Mouse (Mus musculus) heart, postnatal 36 days (tissue): ENCODE measurements around the gene H3f3b. TPM values are rescaled to one million over a fixed set of nuclear protein-coding genes. Genes with fewer than 3 reads are reported as not detected.

Source experiments
- DNase-seq, 2 experiments: peaks; one replicate each; pipeline ENCODE4 v3.0.0; 2021 to 2022
- intact Hi-C: fragments of 180-260 bp; cut with DNase I; formaldehyde crosslinking; loops from one replicate; pipeline ENCODE4 v1.15.1; 2025
- total RNA-seq, 2 experiments: library from RNA; stranded (reverse); gene quantifications; 2 replicates each; pipeline ENCODE4 v1.2.3; 2021

H3f3b gene
- total RNA-seq, 2 experiments from 2014 or later: 136 to 158 TPM

- DNase-seq: peak; percentile 83 to 84
- intact Hi-C loops: no loop called here
Measured at GRCm38 (mm10) chr11:116004840-116005700, 22.7 kb downstream of the H3f3b start.

- DNase-seq: no peak
- intact Hi-C loops: no loop called here
Measured at GRCm38 (mm10) chr11:116004186-116004823, 23.5 kb downstream of the H3f3b start.

DNA sequence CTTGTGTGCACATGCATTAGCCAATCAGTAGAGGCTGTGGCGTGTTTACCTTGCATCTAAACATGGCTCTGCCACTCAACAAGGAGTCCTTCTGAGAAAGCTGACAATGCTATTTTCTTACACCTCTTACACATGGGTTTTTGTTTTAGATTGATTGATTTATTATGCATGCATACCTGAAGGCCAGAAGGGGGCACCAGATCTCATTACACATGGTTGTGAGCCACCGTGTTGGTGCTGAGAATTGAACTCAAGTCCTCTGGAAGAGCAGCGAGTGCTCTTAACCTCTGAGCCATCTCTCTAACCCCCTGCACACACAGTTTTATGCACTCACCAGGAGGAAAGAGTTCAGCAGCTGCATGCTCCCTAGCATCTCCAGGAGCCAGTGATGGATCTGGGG lies 24.9 kb downstream of the H3f3b start:
- intact Hi-C loops: no loop called here
- DNase-seq: no peak

DNA sequence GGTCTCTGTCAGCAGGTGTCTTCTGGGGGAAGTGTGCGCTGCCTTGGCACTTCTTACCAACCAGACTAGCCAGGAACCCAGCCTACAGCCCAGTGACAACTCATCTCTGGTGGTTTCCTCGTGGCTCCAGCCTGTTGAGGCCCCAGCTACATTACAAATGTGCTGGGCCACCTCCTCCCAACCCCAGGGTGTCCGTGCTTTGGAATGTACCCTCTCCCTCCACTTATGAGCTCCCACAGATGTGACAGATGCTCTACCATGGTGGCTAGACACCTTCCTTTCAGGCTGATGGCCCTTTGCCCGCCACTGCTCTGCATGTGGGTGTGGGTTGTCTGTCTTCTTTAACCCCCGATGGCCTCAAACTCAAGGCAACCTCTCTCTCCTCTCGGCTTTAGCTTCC lies 26.0 kb downstream of the H3f3b start:
- DNase-seq: no peak
- intact Hi-C loops: no loop called here

- intact Hi-C loops: no loop called here
- no peak for DNase-seq
Measured at GRCm38 (mm10) chr11:116000607-116001006, 27.2 kb downstream of the H3f3b start.

DNA sequence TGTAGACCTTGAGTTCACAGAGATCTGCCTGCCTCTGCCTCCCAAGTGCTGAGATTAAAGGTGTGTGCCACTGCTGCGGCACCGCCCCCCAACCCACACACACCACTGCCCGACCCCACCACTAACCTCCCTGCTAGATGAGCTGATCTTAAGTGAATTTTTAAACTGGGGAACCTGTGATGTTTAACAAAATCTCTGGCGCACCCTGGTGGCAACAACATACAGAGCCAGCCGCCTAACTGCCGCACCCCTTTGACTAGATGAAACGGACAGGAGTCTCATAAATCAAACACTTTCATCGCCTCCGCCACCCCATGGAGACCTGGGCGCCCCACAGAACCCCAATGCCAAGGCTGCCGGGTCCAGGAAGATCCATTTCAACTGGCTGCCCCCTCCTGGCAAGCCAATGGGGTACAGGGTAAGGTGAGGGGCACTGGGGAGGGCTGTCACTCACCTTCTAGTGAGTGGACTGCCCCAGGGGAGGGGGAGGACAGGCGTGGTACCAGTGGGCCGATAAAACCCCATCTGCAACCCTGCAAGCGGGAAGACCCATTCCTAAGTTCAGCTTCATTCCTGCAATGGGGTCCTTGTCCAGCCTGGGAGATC lies 28.1 kb downstream of the H3f3b start:
- intact Hi-C loops: loop anchor here (1.0 kb wide), 1 partner anchor 60 kb away; no protein-coding TSS in a partner anchor
- DNase-seq: peak; percentile 69 to 82

- intact Hi-C loops: loop anchor here (1.0 kb wide), 1 partner anchor 60 kb away; no protein-coding TSS in a partner anchor
- DNase-seq: no peak
Measured at GRCm38 (mm10) chr11:115999027-115999426, 28.7 kb downstream of the H3f3b start.

DNA sequence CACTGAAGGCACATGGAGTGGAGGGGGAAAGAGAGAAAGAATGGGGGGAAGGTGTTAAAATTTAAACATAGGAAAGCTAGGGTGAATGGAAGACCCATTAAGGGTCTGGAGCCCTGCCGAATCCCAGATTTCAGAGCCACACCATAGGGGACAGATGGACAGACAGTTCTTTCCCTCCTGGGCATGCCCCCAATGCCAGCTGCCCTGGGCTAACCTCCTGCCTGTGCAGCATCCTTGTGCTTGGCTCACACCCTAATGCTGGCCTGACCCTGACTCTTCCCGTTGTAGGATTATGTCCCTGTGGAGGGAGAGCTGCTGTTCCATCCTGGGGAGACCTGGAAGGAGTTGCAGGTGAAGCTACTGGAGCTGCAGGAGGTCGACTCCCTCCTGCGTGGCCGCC lies 30.1 kb downstream of the H3f3b start:
- intact Hi-C loops: no loop called here
- DNase-seq: no peak

- intact Hi-C loops: no loop called here
- no peak for DNase-seq
Measured at GRCm38 (mm10) chr11:115997047-115997446, 30.7 kb downstream of the H3f3b start.

- no peak for DNase-seq
- intact Hi-C loops: no loop called here
Measured at GRCm38 (mm10) chr11:115995256-115995655, 32.5 kb downstream of the H3f3b start.

DNA sequence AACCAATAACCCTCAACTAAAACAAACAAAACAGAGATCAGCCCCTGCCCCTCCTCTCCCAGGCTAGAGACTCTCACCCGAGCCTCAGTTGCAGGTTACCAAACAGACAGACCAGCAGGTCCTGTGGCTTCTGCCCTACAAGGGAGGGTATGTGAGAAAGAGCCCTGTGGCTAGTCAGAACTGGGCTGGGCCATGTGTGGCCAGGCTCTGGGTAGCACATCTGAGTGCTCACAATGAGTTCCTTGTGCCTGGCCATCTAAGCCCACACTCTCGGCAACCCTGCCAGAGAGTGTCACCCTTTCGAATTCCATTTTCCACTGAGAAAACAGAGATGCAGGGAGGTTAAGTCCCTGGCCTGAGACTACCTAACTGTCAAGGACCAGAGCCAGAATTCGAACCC lies 35.7 kb downstream of the H3f3b start:
- no peak for DNase-seq
- intact Hi-C loops: no loop called here

DNA sequence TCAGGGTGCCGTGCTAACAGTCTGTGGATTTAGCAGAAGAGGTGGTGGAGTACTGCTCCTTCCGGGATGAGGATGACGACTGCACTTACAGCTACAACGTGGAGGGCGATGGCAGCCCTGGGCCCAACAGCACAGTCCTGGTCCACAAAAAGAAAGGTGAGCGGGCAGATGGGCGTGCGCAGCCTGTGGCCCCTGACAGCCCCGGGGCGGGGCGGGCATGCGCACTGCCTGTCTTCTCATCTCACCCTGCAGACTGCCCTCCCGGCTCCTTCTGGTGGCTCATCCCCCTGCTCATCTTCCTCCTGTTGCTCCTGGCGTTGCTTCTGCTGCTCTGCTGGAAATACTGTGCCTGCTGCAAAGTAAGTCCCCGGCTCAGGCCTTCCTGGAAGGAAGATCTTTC lies 38.1 kb downstream of the H3f3b start:
- intact Hi-C loops: no loop called here
- DNase-seq: no peak

DNA sequence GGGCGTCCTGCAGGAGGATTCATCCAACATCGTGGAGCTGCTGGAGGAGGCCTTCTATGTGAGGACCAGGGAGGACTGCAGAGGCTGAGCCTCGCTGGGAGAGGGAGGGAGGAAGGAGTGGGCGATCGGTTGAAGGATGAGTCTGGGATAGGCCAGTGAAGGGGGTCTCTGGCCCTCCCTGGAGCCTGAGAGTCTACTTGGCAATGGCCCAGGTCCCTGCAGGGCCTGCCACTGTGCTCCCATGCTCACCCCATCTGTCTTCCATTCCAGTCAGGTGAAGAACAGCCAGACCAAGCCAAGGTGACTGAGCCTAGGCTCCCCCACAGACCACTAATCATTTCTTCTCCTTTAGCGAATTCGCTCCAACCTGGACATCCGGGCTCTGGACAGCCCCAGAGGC lies 44.5 kb downstream of the H3f3b start:
- intact Hi-C loops: no loop called here
- no peak for DNase-seq

- intact Hi-C loops: no loop called here
- no peak for DNase-seq
Measured at GRCm38 (mm10) chr11:115982472-115982871, 45.3 kb downstream of the H3f3b start.

- intact Hi-C loops: no loop called here
- no peak for DNase-seq
Measured at GRCm38 (mm10) chr11:115975544-115975943, 52.2 kb downstream of the H3f3b start.

DNA sequence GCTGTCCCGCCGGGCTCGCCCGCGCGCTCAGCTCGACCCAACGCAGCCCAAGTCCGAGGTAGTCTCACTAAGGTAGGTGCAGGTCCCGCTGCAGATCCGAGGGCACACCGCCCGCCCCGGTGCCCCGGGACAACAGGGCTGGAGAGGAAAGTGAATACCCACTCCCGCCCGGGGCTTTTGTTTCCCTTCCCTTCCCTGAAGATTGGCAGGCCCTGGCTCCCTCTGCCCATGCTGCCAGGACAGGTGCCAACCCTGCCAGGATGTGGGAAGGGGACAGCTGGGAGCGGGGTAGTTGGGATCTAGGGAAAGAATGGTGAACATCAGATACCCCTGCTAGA lies 52.7 kb downstream of the H3f3b start:
- intact Hi-C loops: no loop called here
- DNase-seq: peak in 1 of 2 experiments; percentile 15

DNA sequence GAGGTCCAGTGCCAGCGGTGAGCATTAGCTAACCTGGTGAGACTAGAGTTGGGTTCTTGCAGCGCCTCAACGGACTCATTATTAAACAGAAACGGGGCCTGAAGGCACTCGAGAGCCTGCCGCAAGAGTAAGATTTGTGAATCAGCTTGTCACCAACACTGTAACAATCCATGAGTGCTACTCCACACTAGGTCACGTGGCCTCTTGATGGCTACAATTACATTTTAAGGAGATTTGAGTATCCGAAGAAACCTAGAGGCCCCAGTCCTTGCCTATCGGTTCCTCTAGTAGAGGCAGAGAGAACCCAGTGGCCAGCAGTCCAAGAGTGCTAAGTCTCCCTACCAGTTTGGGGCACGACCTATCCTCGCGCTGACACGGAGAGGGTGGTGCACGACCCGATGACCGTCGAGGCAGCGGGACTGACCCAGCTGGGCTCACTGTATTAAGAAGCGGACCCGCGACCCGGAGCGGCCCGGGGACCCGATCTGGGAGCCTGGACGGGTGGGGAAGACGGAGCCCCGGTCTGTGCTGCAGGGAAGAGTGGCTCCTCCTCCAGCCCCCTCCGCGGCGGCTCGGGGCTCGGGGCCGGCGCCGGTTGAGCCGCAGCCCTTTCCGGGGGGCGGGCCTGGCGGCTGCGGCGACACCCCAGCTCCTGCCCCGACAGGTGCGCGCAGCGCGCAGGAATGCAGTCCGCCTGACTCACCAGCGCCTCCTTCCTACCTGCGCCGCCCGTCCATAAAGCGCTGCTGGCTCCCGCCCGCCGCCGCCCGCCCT lies 53.3 kb downstream of the H3f3b start, which contains the start of gene Itgb4:
Itgb4 (plus strand) TSS at position 401 of the 774 bp plus-strand sequence.
- peak; percentile 17 to 30 for DNase-seq
- intact Hi-C loops: no loop called here
